Comparison of ENCODE assay signal across 11 mouse cellular contexts in genomic region chr8:30915127-30915526, GRCm38 (mm10).
DNase-seq lines count a peak whose midpoint lies in the region; ATAC-seq lines count a peak whose summit lies in the region.
"Had no signal": no experiment of that assay in that cellular context is flagged by ENCODE, and none has a peak within 500 bp of the region (broad histone marks: within the 10 kb centered on the region; RNA-seq: fewer than 3 reads in every experiment).

No protein-coding gene starts in this region.

- no peaks in the 10 kb centered on the region for H3K9me3 ChIP-seq in heart, embryonic 13.5 days
- no peaks in the 10 kb centered on the region for H3K9me3 ChIP-seq in neural tube, embryonic 12.5 days
- H3K9me3 ChIP-seq in limb, embryonic 13.5 days: no peaks in the 10 kb centered on the region

- H3K4me1 ChIP-seq in heart, embryonic 13.5 days: peaks cover 22% of the 10 kb centered on the region
- H3K4me1 ChIP-seq in neural tube, embryonic 12.5 days: peaks cover 14% of the 10 kb centered on the region
- peaks cover 10% of the 10 kb centered on the region for H3K4me1 ChIP-seq in limb, embryonic 13.5 days

- no peak for DNase-seq in heart, adult 11 months
- no peak for DNase-seq in neural tube, embryonic 10.5 days (ENCODE audit: extremely low spot score, low spot score)
- peak; percentile 21 for DNase-seq in retina, postnatal 1 day
- no peak for DNase-seq in Muller cell, postnatal 12 days (ENCODE audit: inconsistent ontology term)
- no peak for DNase-seq in yolk sac, embryonic 10.5 days (ENCODE audit: low spot score)
- DNase-seq: gastrocnemius, postnatal 14 days; liver, postnatal 0 days had no signal

- WGBS in heart, embryonic 13.5 days: 43% methylated on average over 7 of the region's 7 CpGs
- 71% methylated on average over 7 of the region's 7 CpGs for WGBS in neural tube, embryonic 12.5 days
- WGBS in limb, embryonic 13.5 days: 66% methylated on average over 7 of the region's 7 CpGs

- no peak for ATAC-seq in heart, embryonic 13.5 days (ENCODE audit: extremely low read depth, insufficient number of reproducible peaks, low FRiP score, low TSS enrichment)
- no peak for ATAC-seq in neural tube, embryonic 12.5 days (ENCODE audit: low FRiP score, low read depth)
- no peak for ATAC-seq in limb, embryonic 13.5 days (ENCODE audit: low FRiP score, low read depth)
- ATAC-seq: CD4-positive, CD25-positive, alpha-beta regulatory T cell, adult 4 months; liver, postnatal 0 days had no signal

- no peaks in the 10 kb centered on the region for H3K27me3 ChIP-seq in heart, embryonic 13.5 days (replicated peaks)
- H3K27me3 ChIP-seq in neural tube, embryonic 12.5 days (replicated peaks): no peaks in the 10 kb centered on the region
- H3K27me3 ChIP-seq in limb, embryonic 13.5 days: no peaks in the 10 kb centered on the region

- no peak overlapping the region for H3K27ac ChIP-seq in heart, embryonic 13.5 days (replicated peaks)
- 0 out of 2 replicates have a peak overlapping the region, but pooled peaks have one; percentile 57 for H3K27ac ChIP-seq in neural tube, embryonic 12.5 days
- no peak overlapping the region for H3K27ac ChIP-seq in limb, embryonic 13.5 days

- no peak overlapping the region for H3K4me3 ChIP-seq in heart, embryonic 13.5 days
- no peak overlapping the region for H3K4me3 ChIP-seq in neural tube, embryonic 12.5 days
- no peak overlapping the region for H3K4me3 ChIP-seq in limb, embryonic 13.5 days

- H3K9ac ChIP-seq in heart, embryonic 13.5 days: no peak overlapping the region
- no peak overlapping the region for H3K9ac ChIP-seq in neural tube, embryonic 12.5 days
- H3K9ac ChIP-seq in limb, embryonic 13.5 days: no peak overlapping the region
- H3K9ac ChIP-seq: liver, postnatal 0 days had no signal

- no peaks in the 10 kb centered on the region for H3K36me3 ChIP-seq in heart, embryonic 13.5 days
- H3K36me3 ChIP-seq in neural tube, embryonic 12.5 days: no peaks in the 10 kb centered on the region
- no peaks in the 10 kb centered on the region for H3K36me3 ChIP-seq in limb, embryonic 13.5 days

- H3K4me2 ChIP-seq in heart, embryonic 13.5 days: peak overlapping the region; percentile 86
- H3K4me2 ChIP-seq in neural tube, embryonic 12.5 days (replicated peaks): peak overlapping the region; percentile 70
- peak overlapping the region; percentile 78 for H3K4me2 ChIP-seq in limb, embryonic 13.5 days (replicated peaks)
